Mouse (Mus musculus): ENCODE results near the gene Dbf4. TPM values are rescaled to one million over a fixed set of nuclear protein-coding genes. Genes with fewer than 3 reads are reported as not detected.

Dbf4 gene
- total RNA-seq, 1 experiment from 2014 or later, result 66.5 TPM

DNA sequence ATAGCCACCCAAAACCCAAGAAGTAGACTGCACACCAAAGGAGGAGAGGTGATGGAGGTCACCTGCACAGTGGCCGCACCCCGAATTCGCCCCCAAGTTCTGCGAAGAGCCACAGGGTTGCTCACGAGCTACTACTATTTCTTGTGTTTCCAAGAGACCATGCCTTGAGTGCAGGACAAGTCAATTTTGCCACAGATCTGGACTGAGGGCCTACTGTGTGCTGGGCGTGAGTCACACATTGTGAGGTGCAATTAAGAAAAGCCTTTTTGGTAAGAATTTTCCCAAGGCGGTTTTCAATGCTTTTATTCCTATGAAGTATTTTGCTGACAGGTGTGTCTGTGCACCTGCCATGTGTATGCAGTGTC, 54.2 kb downstream of the Dbf4 start:
- no peak for ATAC-seq (replicated peaks; ENCODE audit: insufficient number of reproducible peaks, low FRiP score, low TSS enrichment, poor library complexity, severe bottlenecking)

DNA sequence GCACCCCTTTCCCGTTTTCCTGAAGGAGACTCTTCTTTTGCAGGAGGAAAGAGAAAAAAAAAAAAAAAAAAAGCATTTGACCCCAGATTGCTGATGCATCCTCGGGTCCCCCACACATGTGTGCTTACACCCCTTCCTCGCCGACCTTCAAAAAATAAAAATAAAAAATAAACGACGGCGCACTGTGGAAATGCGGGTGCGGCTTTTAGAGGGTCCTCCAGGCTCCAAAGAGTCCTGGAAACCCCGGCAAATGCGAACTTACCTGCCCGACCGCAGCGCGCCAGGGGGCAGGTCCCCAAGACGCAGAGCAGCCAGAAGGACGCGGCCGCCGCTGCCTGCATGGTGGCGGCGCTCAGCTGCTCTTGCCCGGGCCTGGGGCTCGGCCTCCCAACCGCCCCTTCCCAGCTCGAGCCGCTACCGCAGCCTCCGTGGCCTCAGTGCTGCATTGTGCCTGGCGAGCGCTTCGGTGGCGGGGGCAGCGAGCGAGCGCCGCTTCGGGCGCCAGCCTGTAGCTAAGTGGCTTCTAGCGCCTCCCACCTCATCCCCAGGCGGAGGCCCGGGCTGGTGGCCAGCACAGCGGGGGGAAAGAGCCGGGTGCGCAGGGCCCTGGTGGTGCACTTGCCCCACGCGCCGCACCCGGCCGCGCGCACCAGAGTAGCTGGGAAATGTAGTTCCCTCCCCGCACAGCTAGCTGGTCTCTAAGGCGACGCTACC, 54.7 kb downstream of the Dbf4 start, which contains the start of gene Adam22:
TSS of gene Adam22 (minus strand) at position 547 of the 714 bp plus-strand sequence.
- no peak for ATAC-seq (replicated peaks; ENCODE audit: insufficient number of reproducible peaks, low FRiP score, low TSS enrichment, poor library complexity, severe bottlenecking)

DNA sequence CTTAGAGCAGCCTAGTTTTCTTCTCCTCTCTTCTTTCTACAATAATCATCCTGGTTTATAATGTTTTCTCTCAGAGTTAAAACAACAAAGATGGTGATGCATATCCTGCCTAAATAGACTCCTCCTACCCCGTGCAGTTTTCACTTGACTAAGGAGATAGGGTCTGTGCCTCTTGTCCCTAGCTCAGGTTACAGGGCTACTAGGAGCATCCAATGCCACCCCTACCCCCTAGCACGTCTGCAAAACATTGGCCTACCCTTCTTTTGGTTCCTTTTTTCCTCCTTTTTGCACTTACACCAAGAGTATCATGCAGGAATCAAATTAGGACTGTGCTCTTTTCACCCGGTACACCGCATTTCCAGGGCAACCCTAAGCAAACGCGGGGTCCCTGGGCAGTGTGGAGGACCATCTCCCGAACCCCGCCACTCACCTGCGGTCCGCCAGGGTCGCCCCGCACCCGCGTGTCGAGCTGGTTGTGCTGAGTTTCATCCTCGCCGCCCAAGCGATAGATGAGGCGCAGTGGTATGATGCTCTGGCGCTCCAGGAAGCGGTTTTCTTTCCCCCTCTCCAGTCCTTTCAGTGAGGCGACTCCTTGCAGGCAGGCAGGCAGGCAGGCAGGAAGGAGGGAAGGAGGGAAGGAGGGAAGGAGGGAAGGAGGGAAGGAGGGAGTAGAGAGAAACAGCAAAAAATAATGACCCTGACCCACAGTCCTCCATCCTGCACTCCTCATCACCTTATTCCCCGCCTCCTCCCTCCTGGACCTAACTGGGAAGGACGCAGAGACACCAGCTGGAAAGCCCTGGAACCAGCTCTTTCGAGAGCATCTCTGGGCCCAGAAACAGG, 55.5 kb downstream of the Dbf4 start:
- ATAC-seq (replicated peaks; ENCODE audit: insufficient number of reproducible peaks, low FRiP score, low TSS enrichment, poor library complexity, severe bottlenecking), result no peak

DNA sequence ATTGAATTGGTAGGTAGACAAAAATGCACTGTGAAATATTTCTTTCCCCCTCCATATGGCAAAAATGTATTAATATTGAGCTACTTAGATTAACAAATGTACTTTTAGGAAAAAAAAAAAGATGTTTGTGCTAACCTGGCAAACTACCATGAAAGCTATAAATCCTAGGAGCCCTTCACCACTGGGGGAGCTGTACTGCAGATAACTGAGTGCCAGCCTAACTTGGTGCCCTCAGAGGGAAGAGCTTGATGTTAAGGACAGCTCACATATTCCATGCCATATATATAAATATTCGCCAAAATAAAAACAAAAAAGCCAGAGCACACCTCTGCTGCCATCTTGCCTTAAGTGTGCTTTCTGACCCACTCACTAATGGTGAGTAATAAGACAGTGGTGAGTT, 60.2 kb downstream of the Dbf4 start:
- no peak for ATAC-seq (replicated peaks; ENCODE audit: insufficient number of reproducible peaks, low FRiP score, low TSS enrichment, poor library complexity, severe bottlenecking)

DNA sequence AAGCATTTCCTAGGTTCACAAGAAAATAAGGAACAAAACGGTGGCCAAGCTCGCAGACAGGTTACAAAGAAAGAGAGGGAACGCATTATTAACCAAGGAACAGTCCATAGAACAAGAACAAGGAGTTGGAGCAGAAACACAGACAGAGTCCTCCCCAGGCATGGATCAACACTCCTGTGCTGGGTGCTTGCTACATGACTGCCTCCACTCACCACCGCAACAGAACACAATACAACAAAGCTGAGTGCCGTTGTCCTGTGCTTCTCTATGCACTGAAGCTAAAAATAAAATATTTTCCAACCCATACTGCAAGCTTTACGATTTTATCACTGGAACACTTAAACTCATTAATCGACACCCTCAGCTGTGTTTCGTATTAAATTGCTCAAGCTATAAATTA, 64.8 kb downstream of the Dbf4 start:
- no peak for ATAC-seq (replicated peaks; ENCODE audit: insufficient number of reproducible peaks, low FRiP score, low TSS enrichment, poor library complexity, severe bottlenecking)

DNA sequence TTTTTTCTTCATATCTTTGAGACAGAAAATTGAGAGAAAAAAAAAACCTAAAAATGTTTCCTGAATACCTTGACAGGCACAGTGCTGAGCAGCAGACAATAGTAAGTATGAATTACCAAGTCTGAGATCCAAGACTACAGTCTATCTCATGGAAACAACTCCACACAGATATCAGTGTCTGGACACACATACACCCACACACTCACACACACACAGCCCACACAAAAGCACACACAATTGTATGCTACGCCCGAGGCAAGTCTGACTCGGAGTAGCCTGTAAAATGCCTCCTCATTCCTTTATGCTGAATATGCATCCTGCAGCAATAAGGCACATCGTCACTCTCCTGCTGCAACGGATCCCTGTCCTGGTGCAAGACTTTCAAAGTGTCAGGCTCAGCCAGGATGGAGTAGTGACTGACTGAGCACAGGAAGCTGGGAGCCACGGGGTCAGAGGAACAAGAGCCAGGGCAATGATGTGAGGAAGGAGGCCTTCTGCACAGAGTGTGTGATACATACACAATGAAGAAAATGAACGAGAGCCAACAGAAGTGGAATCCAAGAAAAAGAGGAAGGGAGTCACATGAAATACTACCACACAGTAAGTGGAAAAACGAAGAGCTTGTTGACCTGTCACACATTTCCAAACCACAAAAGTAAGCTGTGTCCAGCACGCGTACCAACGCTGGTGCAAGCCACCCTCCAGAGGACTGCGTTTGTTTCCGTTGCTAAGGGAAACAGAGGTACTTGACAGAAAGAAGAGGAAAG, 65.4 kb downstream of the Dbf4 start:
- ATAC-seq (replicated peaks; ENCODE audit: insufficient number of reproducible peaks, low FRiP score, low TSS enrichment, poor library complexity, severe bottlenecking), result peak; percentile 57; the same call in 1 of the 2 replicates

DNA sequence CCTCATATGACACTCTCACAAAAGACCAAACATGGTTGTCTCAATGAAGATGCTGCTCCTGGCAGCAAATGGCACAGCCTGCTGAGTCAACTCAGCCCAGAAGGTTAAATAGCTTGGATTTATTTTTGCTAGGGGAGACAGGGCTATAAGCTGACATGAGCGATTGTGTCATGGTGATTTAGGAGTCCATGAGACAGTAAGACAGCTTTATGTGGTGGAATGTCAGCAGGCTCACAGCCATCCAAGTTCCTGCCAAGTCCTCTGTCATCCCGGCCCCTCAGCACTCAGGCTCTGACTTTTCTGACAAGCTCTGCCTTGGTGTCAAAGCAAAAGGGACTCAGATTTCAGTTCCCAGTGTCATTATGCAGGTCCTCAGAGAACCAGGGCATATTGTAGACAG, 66.2 kb downstream of the Dbf4 start:
- no peak for ATAC-seq (replicated peaks; ENCODE audit: insufficient number of reproducible peaks, low FRiP score, low TSS enrichment, poor library complexity, severe bottlenecking)

DNA sequence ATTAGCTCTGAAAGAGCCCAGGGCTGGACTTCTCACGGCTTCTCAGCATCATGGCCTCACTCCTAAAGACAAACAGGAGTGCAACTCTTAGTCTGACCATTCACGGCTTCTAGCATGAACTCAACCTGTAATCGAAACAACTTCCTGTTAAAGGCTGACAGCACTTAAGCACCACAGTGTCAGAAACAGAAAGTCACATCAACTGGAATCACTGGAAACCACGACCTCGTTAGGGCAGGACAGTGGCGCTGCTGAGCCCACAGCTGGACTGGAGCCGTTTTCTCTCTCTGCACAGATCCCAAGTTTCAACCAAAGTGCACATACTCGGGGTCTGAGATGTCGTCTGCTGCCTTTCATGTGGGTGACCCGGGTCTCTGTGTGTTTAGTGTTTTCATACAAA, 73.0 kb downstream of the Dbf4 start:
- ATAC-seq (replicated peaks; ENCODE audit: insufficient number of reproducible peaks, low FRiP score, low TSS enrichment, poor library complexity, severe bottlenecking), result no peak

Other genes with a start within 250 kb of the Dbf4 start
- 0.10 to 0.32 TPM in 2 of 3 replicates, not detected in the other for gene Adam22, start 54.6 kb downstream of the Dbf4 start, total RNA-seq (2017)
- gene Slc25a40, start 134 bp upstream of the Dbf4 start, total RNA-seq (2017), result 6.6 to 19.0 TPM (median 10.3 TPM) in 3 replicates
- gene Rundc3b, start 200.2 kb upstream of the Dbf4 start, total RNA-seq (2017), result 3.0 to 13.9 TPM (median 4.0 TPM) in 3 replicates
- 13.2 to 35.8 TPM (median 14.2 TPM) in 3 replicates for gene Abcb1a, start 237.4 kb upstream of the Dbf4 start, total RNA-seq (2017)

All from monocyte, adult 5-6 weeks (primary cell).